Mouse (Mus musculus) neural tube, embryonic 11.5 days (tissue): Measurements from ENCODE around the gene Fbxo3. TPM values are rescaled to one million over a fixed set of nuclear protein-coding genes. Genes with fewer than 3 reads are reported as not detected.
"Not testable (repeated sequence)": the region's sequence is repeated elsewhere in the genome, so short reads cannot be mapped to it uniquely, and the experiment has no call there.

ENCODE experiments used
- ATAC-seq: fragments of 200-750 bp; cut with Nextera tagmentation; 2 replicates; pipeline ENCODE4 v1.8.0; 2017; ENCODE audit warnings: moderate number of reproducible peaks, mild to moderate bottlenecking, moderate TSS enrichment, moderate library complexity; ENCODE audit not compliant: insufficient read depth, low FRiP score, low TSS enrichment
- DNase-seq: peaks from one replicate; pipeline ENCODE4 v3.0.0-alpha.2; 2015; ENCODE audit warnings: low spot score
- H3K27ac ChIP-seq: fragments of 300-500 bp; sonication (generic); 2 replicates; pipeline ENCODE4 v1.5.1; 2014; ENCODE audit warnings: low read depth, mild to moderate bottlenecking, low read length
- H3K27me3 ChIP-seq: fragments of 300-500 bp; sonication (generic); 2 replicates; pipeline ENCODE4 v1.6.1; 2014; ENCODE audit warnings: mild to moderate bottlenecking, low read length, mixed read lengths; ENCODE audit not compliant: control insufficient read depth, insufficient read depth
- H3K36me3 ChIP-seq: fragments of 300-500 bp; sonication (generic); 2 replicates; pipeline ENCODE4 v1.6.1; 2014; ENCODE audit warnings: mild to moderate bottlenecking, low read length, moderate library complexity, mixed read lengths; ENCODE audit not compliant: control insufficient read depth, insufficient read depth
- H3K4me1 ChIP-seq: fragments of 300-500 bp; sonication (generic); 2 replicates; pipeline ENCODE4 v1.6.1; 2014; ENCODE audit warnings: low read length, mixed read lengths; ENCODE audit not compliant: control insufficient read depth, insufficient read depth
- H3K4me2 ChIP-seq: fragments of 300-500 bp; sonication (generic); 2 replicates; pipeline ENCODE4 v1.6.1; 2014; ENCODE audit warnings: low read depth, mild to moderate bottlenecking, moderate library complexity
- H3K4me3 ChIP-seq: fragments of 300-500 bp; sonication (generic); 2 replicates; pipeline ENCODE4 v1.5.1; 2014; ENCODE audit warnings: low read depth, low read length
- H3K9ac ChIP-seq: fragments of 300-500 bp; sonication (generic); 2 replicates; pipeline ENCODE4 v1.6.1; 2014; ENCODE audit warnings: mild to moderate bottlenecking, low read length
- H3K9me3 ChIP-seq: fragments of 300-500 bp; sonication (generic); 2 replicates; pipeline ENCODE4 v1.6.1; 2016; ENCODE audit warnings: low read length; ENCODE audit not compliant: control insufficient read depth
- WGBS: fragments of 180-500 bp; shearing (Covaris S2); extraction: QIAGEN DNeasy Blood & Tissue Kit; methylation state at CpG from one replicate; pipeline ENCODE4 v1.1.7; 2014; 5-methylcytosine and 5-hydroxymethylcytosine counted together
- polyA plus RNA-seq: library from polyadenylated mRNA; unstranded; fragments of >200 nt; fragmentation: Nextera tagmentation; extraction: Ambion mirVana; gene quantifications from 2 replicates; pipeline ENCODE4 v1.2.1, GENCODE M21; 2014

Gene Fbxo3
- polyA plus RNA-seq, 1 experiment from 2014 or later = 57.7 TPM

DNA sequence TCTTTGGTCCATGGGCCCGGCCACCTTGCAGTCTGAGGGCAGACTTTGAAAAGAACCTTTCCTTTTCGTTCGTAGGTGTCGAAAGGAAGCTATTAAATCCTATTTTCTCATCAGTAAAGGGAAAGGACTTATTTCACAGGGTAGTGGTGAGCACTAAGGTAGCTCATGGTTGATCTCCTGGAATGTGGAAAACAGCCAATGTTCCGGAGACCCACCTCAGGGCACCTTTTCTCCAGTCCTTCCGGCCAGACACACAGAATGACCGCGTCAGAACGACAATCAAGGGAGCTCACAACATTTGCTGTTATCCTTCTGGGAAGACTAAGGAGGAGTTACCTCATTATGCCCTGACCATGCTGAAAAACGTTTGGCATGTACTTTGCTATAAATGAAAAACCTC is 68.7 kb downstream of the Fbxo3 start:
- no peak for ATAC-seq
- no peak for DNase-seq
- Histone ChIP-seq H3K27me3 (no peaks in the 10 kb centered on the region), H3K9me3 (no peaks in the 10 kb centered on the region), H3K4me3 (peak overlapping the region; percentile 41), H3K27ac (no peak overlapping the region), H3K4me1 (no peaks in the 10 kb centered on the region), H3K9ac (peak overlapping the region; percentile 58), H3K36me3 (no peaks in the 10 kb centered on the region), H3K4me2 (peak overlapping the region; percentile 45)
- WGBS = 48% methylated on average over 10 of the region's 10 CpGs

GRCm38 (mm10) chr2:104096796-104097195 is 69.3 kb downstream of the Fbxo3 start:
- not testable (repeated sequence) for H3K4me2 ChIP-seq, H3K9me3 ChIP-seq, H3K36me3 ChIP-seq, H3K27ac ChIP-seq, ATAC-seq, DNase-seq, H3K4me3 ChIP-seq, H3K27me3 ChIP-seq, H3K4me1 ChIP-seq, H3K9ac ChIP-seq
- WGBS = 57% methylated on average over 1 of the region's 1 CpGs

DNA sequence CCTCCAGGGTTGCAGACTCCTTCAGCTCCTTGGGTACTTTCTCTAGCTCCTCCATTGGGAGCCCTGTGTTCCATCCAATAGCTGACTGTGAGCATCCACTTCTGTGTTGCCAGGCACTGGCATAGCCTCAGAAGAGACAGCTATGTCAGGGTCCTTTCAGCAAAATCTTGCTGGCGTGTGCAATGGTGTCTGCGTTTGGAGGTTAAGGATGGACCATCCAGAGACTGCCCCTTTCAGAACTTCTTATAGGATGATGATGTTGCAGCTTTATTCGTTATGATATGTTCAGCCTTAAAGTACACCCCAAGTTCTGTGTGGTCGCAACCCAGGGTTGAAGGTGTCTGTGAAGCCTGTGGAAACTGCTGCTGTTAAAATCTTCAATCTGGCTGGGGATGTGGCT is 69.9 kb downstream of the Fbxo3 start:
- H3K9ac ChIP-seq, H3K4me1 ChIP-seq, H3K9me3 ChIP-seq, H3K36me3 ChIP-seq, ATAC-seq, DNase-seq, H3K27ac ChIP-seq, H3K27me3 ChIP-seq, H3K4me2 ChIP-seq, H3K4me3 ChIP-seq: not testable (repeated sequence)
- 96% methylated on average over 4 of the region's 4 CpGs for WGBS

- no peaks in the 10 kb centered on the region for H3K9me3 ChIP-seq
- WGBS = 29% methylated on average over 3 of the region's 3 CpGs
Measured at GRCm38 (mm10) chr2:104098529-104099230, 71.2 kb downstream of the Fbxo3 start.

DNA sequence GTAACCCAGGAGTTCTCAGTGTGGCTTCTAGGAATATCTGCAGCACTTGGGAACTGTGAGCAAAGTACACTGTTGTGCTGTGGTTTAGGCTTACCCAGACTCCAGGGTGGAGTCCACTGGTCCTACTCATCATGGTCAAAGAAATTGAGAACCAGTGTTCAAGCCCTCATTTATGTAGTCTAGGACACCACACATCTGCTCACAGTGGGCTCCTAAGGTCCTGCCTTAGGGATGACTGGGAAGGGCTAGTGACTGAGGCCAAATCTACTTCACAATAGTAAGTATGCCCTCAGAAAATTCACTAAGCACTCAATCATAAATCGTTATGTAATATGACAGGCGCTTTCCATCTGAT is 71.7 kb downstream of the Fbxo3 start:
- H3K4me3 ChIP-seq = no peak overlapping the region
- H3K27ac ChIP-seq = no peak overlapping the region
- ATAC-seq = no peak
- H3K27me3 ChIP-seq = no peaks in the 10 kb centered on the region
- DNase-seq = no peak
- H3K4me1 ChIP-seq = no peaks in the 10 kb centered on the region
- no peaks in the 10 kb centered on the region for H3K36me3 ChIP-seq
- no peak overlapping the region for H3K9ac ChIP-seq
- H3K4me2 ChIP-seq = no peak overlapping the region; the same call in 1 of the 2 replicates
- no peaks in the 10 kb centered on the region for H3K9me3 ChIP-seq
- 85% methylated on average over 2 of the region's 2 CpGs for WGBS

More at GRCm38 (mm10) chr2:104098529-104099230, 71.2 kb downstream of the Fbxo3 start:
- no peak overlapping the region for H3K4me3 ChIP-seq
- no peaks in the 10 kb centered on the region for H3K27me3 ChIP-seq
- DNase-seq = no peak
- H3K27ac ChIP-seq = no peak overlapping the region
- no peaks in the 10 kb centered on the region for H3K4me1 ChIP-seq
- H3K36me3 ChIP-seq = no peaks in the 10 kb centered on the region
- ATAC-seq = no peak
- no peak overlapping the region; the same call in 1 of the 2 replicates for H3K4me2 ChIP-seq
- no peak overlapping the region for H3K9ac ChIP-seq

GRCm38 (mm10) chr2:104099946-104100345 is 72.4 kb downstream of the Fbxo3 start:
- Histone ChIP-seq H3K36me3 (no peaks in the 10 kb centered on the region), H3K4me3 (no peak overlapping the region), H3K27me3 (no peaks in the 10 kb centered on the region), H3K4me1 (no peaks in the 10 kb centered on the region), H3K27ac (no peak overlapping the region), H3K9me3 (no peaks in the 10 kb centered on the region), H3K4me2 (no peak overlapping the region), H3K9ac (no peak overlapping the region)
- ATAC-seq = no peak
- DNase-seq = no peak
- 71% methylated on average over 1 of the region's 1 CpGs for WGBS

GRCm38 (mm10) chr2:104104800-104105199 is 77.3 kb downstream of the Fbxo3 start:
- 94% methylated on average over 6 of the region's 6 CpGs for WGBS
- DNase-seq = no peak

DNA sequence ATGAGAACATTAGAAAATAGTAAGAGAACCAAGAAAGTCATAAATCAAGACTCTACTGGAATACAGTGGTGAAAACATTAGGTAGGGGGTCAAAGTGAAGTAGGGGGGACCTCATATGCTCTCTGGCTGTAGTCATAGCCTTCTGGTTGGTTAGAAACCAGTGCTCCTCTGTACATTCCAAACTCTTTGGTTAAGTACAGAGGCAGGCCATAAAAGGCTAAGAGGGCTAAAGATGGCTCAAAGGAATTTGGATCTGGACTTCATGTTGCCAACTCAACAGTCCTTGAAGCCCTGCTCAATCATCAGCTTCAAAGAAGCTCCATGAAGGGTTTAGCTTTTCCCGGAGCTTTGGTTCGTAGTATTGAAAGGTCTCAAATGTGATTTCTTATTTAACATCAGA is 81.5 kb downstream of the Fbxo3 start:
- H3K9me3 ChIP-seq, H3K4me1 ChIP-seq, H3K27me3 ChIP-seq, H3K4me2 ChIP-seq, DNase-seq, H3K4me3 ChIP-seq, H3K27ac ChIP-seq, H3K36me3 ChIP-seq, ATAC-seq, H3K9ac ChIP-seq: not testable (repeated sequence)
- WGBS = 94% methylated on average over 2 of the region's 2 CpGs

More at GRCm38 (mm10) chr2:104104800-104105199, 77.3 kb downstream of the Fbxo3 start:
- ATAC-seq = no peak
- Histone ChIP-seq H3K4me3 (no peak overlapping the region), H3K9me3 (no peaks in the 10 kb centered on the region), H3K4me2 (no peak overlapping the region), H3K9ac (no peak overlapping the region), H3K36me3 (no peaks in the 10 kb centered on the region), H3K27me3 (no peaks in the 10 kb centered on the region), H3K4me1 (no peaks in the 10 kb centered on the region), H3K27ac (no peak overlapping the region)

DNA sequence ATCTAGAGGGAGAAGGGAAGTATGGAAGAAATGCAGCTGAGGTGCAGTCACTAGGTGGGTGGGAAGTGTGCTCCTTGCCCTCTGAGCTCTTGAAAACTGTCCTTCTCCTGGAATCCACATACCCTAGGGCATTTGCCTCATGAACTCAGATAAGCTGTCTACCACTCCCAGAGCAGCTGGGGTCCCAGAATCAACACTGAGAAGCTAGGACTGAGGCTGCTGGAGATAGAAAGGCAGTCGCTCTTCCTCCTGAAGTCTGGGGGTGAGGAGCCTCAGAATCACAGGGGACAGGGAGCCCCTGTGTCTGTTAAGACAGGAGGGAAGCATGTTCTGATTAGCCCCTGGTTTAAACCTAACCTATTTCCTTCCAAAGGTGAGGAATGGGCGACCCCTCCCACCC is 82.0 kb downstream of the Fbxo3 start:
- 58% methylated on average over 2 of the region's 2 CpGs for WGBS
- Histone ChIP-seq H3K27ac (no peak overlapping the region), H3K9ac (no peak overlapping the region), H3K36me3 (no peaks in the 10 kb centered on the region), H3K27me3 (no peaks in the 10 kb centered on the region), H3K4me1 (no peaks in the 10 kb centered on the region), H3K4me2 (no peak overlapping the region), H3K9me3 (no peaks in the 10 kb centered on the region), H3K4me3 (no peak overlapping the region)
- DNase-seq (no peak), ATAC-seq (no peak)
